Mouse (Mus musculus) heart, postnatal 0 days (tissue): Measurements from ENCODE around the gene Pltp.

Experiments
- CTCF ChIP-seq: IDR thresholded peaks from 2 replicates; pipeline ENCODE4 v1.5.1; 2016; ENCODE audit warnings: antibody characterized with exemption, control low read depth, low read depth
- EP300 ChIP-seq: IDR thresholded peaks from 2 replicates; pipeline ENCODE4 v1.6.1; 2016; ENCODE audit warnings: antibody characterized with exemption, low read depth

DNA sequence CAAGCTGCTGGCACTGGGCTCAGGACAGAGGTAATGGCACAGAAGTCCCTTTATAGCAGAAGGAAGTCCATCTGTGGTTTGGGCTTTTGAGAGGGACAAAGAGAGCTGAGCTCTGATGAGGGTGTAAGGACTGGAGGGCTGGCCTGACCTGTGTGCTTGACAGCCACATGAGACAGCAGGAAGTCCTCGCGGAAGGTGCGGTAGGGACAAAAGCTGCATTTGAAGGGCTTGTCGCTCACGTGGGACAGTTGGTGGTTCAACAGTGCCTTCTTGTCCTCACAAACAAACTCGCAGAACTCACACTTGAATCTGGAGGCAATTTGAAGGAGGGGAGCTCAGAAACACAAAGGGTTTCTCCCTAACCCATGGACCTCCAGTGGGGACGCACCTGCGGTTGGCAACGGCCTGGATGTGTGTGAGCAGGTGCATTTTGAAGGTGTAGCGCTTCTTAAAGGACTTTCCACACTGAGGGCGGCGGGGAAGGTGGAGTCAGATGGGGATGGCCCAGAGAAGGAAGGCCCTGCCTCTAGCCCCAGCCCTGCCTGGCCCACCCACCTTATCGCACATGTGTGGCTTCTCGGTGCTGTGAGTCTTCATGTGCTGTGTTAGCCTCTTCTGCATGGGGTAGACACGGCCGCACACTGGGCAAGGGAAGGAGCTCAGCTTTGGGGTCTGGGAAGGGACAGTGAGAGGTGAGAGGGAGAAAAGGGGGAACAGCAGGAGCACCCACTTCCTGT is 42.4 kb upstream of the Pltp start:
- no peak for TF ChIP-seq EP300
- no peak for TF ChIP-seq CTCF
